Mouse (Mus musculus): ENCODE measurements around the gene Ffar3. TPM values are rescaled to one million over a fixed set of nuclear protein-coding genes. Genes with fewer than 3 reads are reported as not detected.

Ffar3 gene
- total RNA-seq (2014; rRNA removed; ENCODE audit: low replicate concordance) = not detected in 2 replicates
- not detected in 2 replicates for polyA plus RNA-seq (2015; fragmentation: Nextera tagmentation; extraction: Ambion mirVana)

DNA sequence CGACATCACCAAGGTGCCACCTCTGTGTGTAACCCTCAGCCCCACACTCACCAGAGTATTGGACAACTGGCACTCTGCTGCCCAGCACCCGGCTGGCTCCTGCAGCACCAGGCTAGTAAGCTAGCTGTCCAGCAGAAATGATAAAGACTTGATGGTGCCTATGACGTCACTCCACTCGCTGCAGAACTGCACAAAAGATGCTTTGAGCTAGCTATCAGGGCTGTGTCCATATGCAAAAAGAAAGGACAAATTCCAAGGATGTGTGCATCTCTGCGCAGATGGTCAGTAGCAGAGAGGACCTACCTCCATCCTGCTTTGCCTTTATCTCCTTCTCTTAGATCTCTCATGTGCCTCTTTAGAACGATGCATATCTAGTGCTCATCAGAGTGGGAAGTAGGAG, at the start of gene Ffar3:
Ffar3 (minus strand) TSS at position 101 of the 400 bp plus-strand sequence.
- Histone ChIP-seq H3K9ac (replicated peaks; ENCODE audit: low read depth, low read length) (0 out of 2 replicates have a peak within 1 kb of the TSS, but pooled peaks have one; percentile 20), H3K4me3 (ENCODE audit: low read depth, low read length) (no peak within 1 kb of the TSS), H3K9me3 (replicated peaks; ENCODE audit: control insufficient read depth, low read length) (no peaks in the 10 kb centered on the region), H3K4me2 (ENCODE audit: low read depth, low read length) (no peak within 1 kb of the TSS), H3K27me3 (ENCODE audit: control insufficient read depth, insufficient read depth, low read length) (peaks cover 17% of the 10 kb centered on the region), H3K27ac (ENCODE audit: low read depth) (no peak within 1 kb of the TSS), H3K4me1 (ENCODE audit: control insufficient read depth, insufficient read depth) (no peaks in the 10 kb centered on the region), H3K36me3 (replicated peaks; ENCODE audit: control insufficient read depth, insufficient read depth, low read length) (no peaks in the 10 kb centered on the region)
- no peak for ATAC-seq (ENCODE audit: insufficient read depth, low read depth)
- WGBS = 42% methylated on average over 6 of the region's 6 CpGs
- DNase-seq (ENCODE audit: low spot score) = no peak
- no peak for TF ChIP-seq EP300 (IDR thresholded peaks at IDR 0.05; ENCODE audit: low read depth)
- TF ChIP-seq CTCF (IDR thresholded peaks at IDR 0.05; ENCODE audit: low read depth) = no peak

- no peaks in the 10 kb centered on the region for H3K36me3 ChIP-seq (replicated peaks; ENCODE audit: control insufficient read depth, insufficient read depth, low read length)
- ATAC-seq (ENCODE audit: insufficient read depth, low read depth) (no peak), DNase-seq (ENCODE audit: low spot score) (no peak)
- H3K4me2 ChIP-seq (ENCODE audit: low read depth, low read length) = no peak overlapping the region
- no peaks in the 10 kb centered on the region for H3K9me3 ChIP-seq (replicated peaks; ENCODE audit: control insufficient read depth, low read length)
- 41% methylated on average over 4 of the region's 4 CpGs for WGBS
- no peak overlapping the region for H3K9ac ChIP-seq (replicated peaks; ENCODE audit: low read depth, low read length)
- TF ChIP-seq EP300 (IDR thresholded peaks at IDR 0.05; ENCODE audit: low read depth) (no peak), CTCF (IDR thresholded peaks at IDR 0.05; ENCODE audit: low read depth) (peak; percentile 44)
- H3K27me3 ChIP-seq (ENCODE audit: control insufficient read depth, insufficient read depth, low read length) = peaks cover 16% of the 10 kb centered on the region; the same call in 1 of the 2 replicates
- no peak overlapping the region for H3K27ac ChIP-seq (ENCODE audit: low read depth)
- 0 out of 2 replicates have a peak, but pooled peaks cover 4% of the 10 kb centered on the region for H3K4me1 ChIP-seq (ENCODE audit: control insufficient read depth, insufficient read depth)
- H3K4me3 ChIP-seq (ENCODE audit: low read depth, low read length) = no peak overlapping the region
These were observed 48.1 kb upstream of the Ffar3 start for GRCm38 (mm10) chr7:30904042-30904441.

- Histone ChIP-seq H3K9me3 (replicated peaks; ENCODE audit: control insufficient read depth, low read length) (no peaks in the 10 kb centered on the region), H3K4me2 (ENCODE audit: low read depth, low read length) (no peak overlapping the region), H3K9ac (replicated peaks; ENCODE audit: low read depth, low read length) (no peak overlapping the region), H3K27ac (ENCODE audit: low read depth) (no peak overlapping the region), H3K27me3 (ENCODE audit: control insufficient read depth, insufficient read depth, low read length) (no peaks in the 10 kb centered on the region), H3K4me1 (ENCODE audit: control insufficient read depth, insufficient read depth) (no peaks in the 10 kb centered on the region), H3K4me3 (ENCODE audit: low read depth, low read length) (no peak overlapping the region), H3K36me3 (replicated peaks; ENCODE audit: control insufficient read depth, insufficient read depth, low read length) (no peaks in the 10 kb centered on the region)
- no peak for DNase-seq (ENCODE audit: low spot score)
- ATAC-seq (ENCODE audit: insufficient read depth, low read depth) = no peak
- TF ChIP-seq CTCF (IDR thresholded peaks at IDR 0.05; ENCODE audit: low read depth) (no peak), EP300 (IDR thresholded peaks at IDR 0.05; ENCODE audit: low read depth) (no peak)
- WGBS = 84% methylated on average over 3 of the region's 3 CpGs
These were observed 39.2 kb upstream of the Ffar3 start for GRCm38 (mm10) chr7:30895217-30895616.

DNA sequence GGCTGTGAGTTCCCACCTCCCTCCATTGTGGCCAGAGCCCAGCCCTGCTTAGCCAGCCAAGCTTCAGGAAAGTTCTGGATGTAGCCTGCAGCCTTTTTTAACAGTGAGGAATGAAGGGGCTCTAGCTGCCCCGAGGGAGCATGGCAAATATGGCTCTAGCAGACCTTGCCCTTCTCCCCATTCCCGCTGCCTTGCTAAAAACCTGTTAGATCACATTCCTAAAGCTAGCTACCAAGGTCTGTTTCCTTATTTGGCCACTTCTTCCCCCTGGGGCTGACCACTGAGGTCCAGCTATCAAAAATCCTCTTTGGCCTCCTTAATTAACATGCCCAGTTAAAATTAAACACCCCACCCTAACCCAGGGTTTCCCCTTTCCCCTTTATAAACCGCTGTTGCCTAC, 36.5 kb upstream of the Ffar3 start:
- DNase-seq (ENCODE audit: low spot score) (no peak), ATAC-seq (ENCODE audit: insufficient read depth, low read depth) (no peak)
- Histone ChIP-seq H3K4me2 (ENCODE audit: low read depth, low read length) (no peak overlapping the region), H3K9ac (replicated peaks; ENCODE audit: low read depth, low read length) (no peak overlapping the region), H3K4me3 (ENCODE audit: low read depth, low read length) (no peak overlapping the region), H3K4me1 (ENCODE audit: control insufficient read depth, insufficient read depth) (no peaks in the 10 kb centered on the region), H3K27me3 (ENCODE audit: control insufficient read depth, insufficient read depth, low read length) (no peaks in the 10 kb centered on the region), H3K36me3 (replicated peaks; ENCODE audit: control insufficient read depth, insufficient read depth, low read length) (no peaks in the 10 kb centered on the region), H3K9me3 (replicated peaks; ENCODE audit: control insufficient read depth, low read length) (no peaks in the 10 kb centered on the region), H3K27ac (ENCODE audit: low read depth) (no peak overlapping the region)
- TF ChIP-seq EP300 (IDR thresholded peaks at IDR 0.05; ENCODE audit: low read depth) (no peak), CTCF (IDR thresholded peaks at IDR 0.05; ENCODE audit: low read depth) (no peak)
- WGBS = 56% methylated on average over 3 of the region's 3 CpGs

GRCm38 (mm10) chr7:30891746-30892145, 35.8 kb upstream of the Ffar3 start:
- no peak for DNase-seq (ENCODE audit: low spot score)
- WGBS = 79% methylated on average over 9 of the region's 9 CpGs
- H3K36me3 ChIP-seq (replicated peaks; ENCODE audit: control insufficient read depth, insufficient read depth, low read length) = no peaks in the 10 kb centered on the region

GRCm38 (mm10) chr7:30890681-30891080, 34.7 kb upstream of the Ffar3 start:
- no peak overlapping the region for H3K9ac ChIP-seq (replicated peaks; ENCODE audit: low read depth, low read length)
- no peaks in the 10 kb centered on the region for H3K36me3 ChIP-seq (replicated peaks; ENCODE audit: control insufficient read depth, insufficient read depth, low read length)
- no peaks in the 10 kb centered on the region for H3K27me3 ChIP-seq (ENCODE audit: control insufficient read depth, insufficient read depth, low read length)
- H3K4me2 ChIP-seq (ENCODE audit: low read depth, low read length) = no peak overlapping the region
- H3K4me3 ChIP-seq (ENCODE audit: low read depth, low read length) = no peak overlapping the region
- TF ChIP-seq EP300 (IDR thresholded peaks at IDR 0.05; ENCODE audit: low read depth) = no peak
- no peak for TF ChIP-seq CTCF (IDR thresholded peaks at IDR 0.05; ENCODE audit: low read depth)
- no peaks in the 10 kb centered on the region for H3K9me3 ChIP-seq (replicated peaks; ENCODE audit: control insufficient read depth, low read length)
- H3K27ac ChIP-seq (ENCODE audit: low read depth) = no peak overlapping the region
- ATAC-seq (ENCODE audit: insufficient read depth, low read depth) (no peak), DNase-seq (ENCODE audit: low spot score) (no peak)
- H3K4me1 ChIP-seq (ENCODE audit: control insufficient read depth, insufficient read depth) = no peaks in the 10 kb centered on the region
- WGBS = 36% methylated on average over 2 of the region's 2 CpGs

More at GRCm38 (mm10) chr7:30891746-30892145, 35.8 kb upstream of the Ffar3 start:
- H3K27ac ChIP-seq (ENCODE audit: low read depth) = no peak overlapping the region
- TF ChIP-seq EP300 (IDR thresholded peaks at IDR 0.05; ENCODE audit: low read depth) = no peak
- TF ChIP-seq CTCF (IDR thresholded peaks at IDR 0.05; ENCODE audit: low read depth) = no peak
- no peak overlapping the region for H3K4me2 ChIP-seq (ENCODE audit: low read depth, low read length)
- H3K9me3 ChIP-seq (replicated peaks; ENCODE audit: control insufficient read depth, low read length) = no peaks in the 10 kb centered on the region
- H3K9ac ChIP-seq (replicated peaks; ENCODE audit: low read depth, low read length) = no peak overlapping the region
- H3K27me3 ChIP-seq (ENCODE audit: control insufficient read depth, insufficient read depth, low read length) = no peaks in the 10 kb centered on the region
- H3K4me1 ChIP-seq (ENCODE audit: control insufficient read depth, insufficient read depth) = no peaks in the 10 kb centered on the region
- no peak overlapping the region for H3K4me3 ChIP-seq (ENCODE audit: low read depth, low read length)
- no peak for ATAC-seq (ENCODE audit: insufficient read depth, low read depth)

All from heart, postnatal 0 days (tissue).